Mouse (Mus musculus) megakaryocyte-erythroid progenitor cell, adult 5-6 weeks (primary cell): ENCODE data around the gene Pnmt. TPM values are rescaled to one million over a fixed set of nuclear protein-coding genes. Genes with fewer than 3 reads are reported as not detected.

ENCODE experiments used
- ATAC-seq: replicated peaks from 2 replicates; pipeline ENCODE4 v1.8.0; 2016; ENCODE audit warnings: mild to moderate bottlenecking, inconsistent platforms; ENCODE audit not compliant: severe bottlenecking, poor library complexity, low FRiP score, low TSS enrichment
- total RNA-seq, 2 experiments: library from RNA; stranded (forward) in 1 of 2; stranded (reverse) in 1 of 2; fragments of 200-1000, 215-1000 nt in 1 of 2; fragments of >200 nt in 1 of 2; fragmentation: Nextera tagmentation in 1 of 2; gene quantifications; 2 replicates each; pipeline ENCODE4 v1.2.3; 2014 to 2017

The Pnmt gene
- total RNA-seq, 2 experiments from 2014 or later = not detected

DNA sequence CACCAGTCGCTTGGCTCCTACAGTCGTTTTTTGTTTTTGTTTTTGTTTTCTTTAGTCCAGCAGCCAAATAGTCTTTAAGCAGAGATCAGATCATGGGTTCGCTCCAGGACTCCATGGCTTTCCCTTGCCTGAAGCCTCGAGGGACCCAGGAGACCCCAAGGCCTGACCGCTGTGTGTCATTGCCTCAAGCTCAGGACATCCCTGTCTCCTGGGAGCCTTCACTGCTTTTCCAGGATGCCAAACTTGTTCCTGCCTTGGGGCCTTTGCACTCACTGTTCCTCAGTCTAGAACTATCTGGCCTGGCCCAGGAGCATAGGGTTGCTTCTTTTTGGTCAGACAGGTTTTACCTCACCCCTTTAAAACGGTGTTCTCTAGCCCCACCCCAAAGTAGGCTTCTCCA is 20.4 kb downstream of the Pnmt start:
- ATAC-seq = no peak

DNA sequence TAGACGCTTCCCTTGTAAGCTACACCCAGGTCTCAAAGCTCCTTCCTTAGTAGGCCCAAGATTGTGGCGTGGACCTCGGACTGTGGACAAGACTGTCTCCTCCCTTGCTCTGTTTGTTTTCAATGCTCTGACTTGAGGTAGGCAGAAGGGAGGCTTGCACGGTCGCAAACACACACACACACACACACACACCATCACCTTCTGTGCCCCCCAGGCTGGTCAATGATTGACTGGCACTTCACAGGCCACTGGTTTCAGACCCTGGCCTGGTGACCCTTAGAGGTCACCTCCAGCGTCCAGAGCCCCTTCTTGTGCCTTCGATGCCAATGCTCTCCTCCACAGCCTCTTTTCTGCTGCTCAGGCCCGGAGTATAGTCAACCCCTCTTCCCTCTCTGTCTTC is 22.6 kb downstream of the Pnmt start:
- ATAC-seq = no peak

DNA sequence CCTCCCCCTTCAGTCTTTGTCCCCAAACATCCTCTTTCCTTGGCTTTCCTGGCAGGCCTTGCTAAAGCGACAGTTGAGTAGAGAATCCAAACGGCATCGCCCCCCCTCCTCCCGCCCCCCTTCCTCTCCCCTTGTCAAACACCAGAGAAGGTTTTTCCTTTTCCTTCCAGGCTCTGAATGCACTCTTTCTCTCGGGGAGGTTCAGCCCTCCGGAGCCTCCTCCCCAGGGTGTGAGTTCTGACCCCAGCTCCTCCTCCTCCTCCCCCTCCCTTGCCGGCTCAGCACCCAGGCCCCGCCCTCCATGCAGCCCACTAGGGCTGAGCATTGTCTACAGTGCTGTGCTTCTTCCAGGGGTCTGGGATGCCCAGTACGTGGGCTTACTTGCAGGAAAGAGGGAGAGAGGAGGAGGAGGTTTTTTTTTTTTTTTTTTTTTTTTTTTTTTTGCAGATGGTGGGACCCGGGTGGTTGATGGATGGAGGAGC is 23.1 kb downstream of the Pnmt start:
- ATAC-seq = no peak

DNA sequence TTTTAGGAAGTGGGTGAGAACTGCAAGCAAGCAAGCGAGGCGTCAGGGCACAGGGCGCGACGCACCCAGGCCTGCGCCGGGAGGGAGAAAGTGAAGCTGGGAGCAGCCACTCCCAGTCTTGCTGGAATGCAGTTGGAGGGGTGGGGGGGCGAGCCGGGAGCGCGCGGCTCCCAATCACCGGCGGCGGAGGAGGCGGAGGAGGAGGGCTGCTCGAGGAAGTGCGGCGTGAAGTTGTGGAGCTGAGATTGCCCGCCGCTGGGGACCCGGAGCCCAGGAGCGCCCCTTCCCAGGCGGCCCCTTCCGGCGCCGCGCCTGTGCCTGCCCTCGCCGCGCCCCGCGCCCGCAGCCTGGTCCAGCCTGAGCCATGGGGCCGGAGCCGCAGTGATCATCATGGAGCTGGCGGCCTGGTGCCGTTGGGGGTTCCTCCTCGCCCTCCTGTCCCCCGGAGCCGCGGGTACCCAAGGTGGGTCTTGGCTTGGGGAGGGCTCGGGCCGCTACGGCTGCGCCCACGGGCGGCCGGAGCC is 26.1 kb downstream of the Pnmt start, which contains the start of gene Erbb2:
Gene Erbb2, plus strand, starts transcription at position 198 of the 524 bp plus-strand sequence.
- no peak for ATAC-seq

DNA sequence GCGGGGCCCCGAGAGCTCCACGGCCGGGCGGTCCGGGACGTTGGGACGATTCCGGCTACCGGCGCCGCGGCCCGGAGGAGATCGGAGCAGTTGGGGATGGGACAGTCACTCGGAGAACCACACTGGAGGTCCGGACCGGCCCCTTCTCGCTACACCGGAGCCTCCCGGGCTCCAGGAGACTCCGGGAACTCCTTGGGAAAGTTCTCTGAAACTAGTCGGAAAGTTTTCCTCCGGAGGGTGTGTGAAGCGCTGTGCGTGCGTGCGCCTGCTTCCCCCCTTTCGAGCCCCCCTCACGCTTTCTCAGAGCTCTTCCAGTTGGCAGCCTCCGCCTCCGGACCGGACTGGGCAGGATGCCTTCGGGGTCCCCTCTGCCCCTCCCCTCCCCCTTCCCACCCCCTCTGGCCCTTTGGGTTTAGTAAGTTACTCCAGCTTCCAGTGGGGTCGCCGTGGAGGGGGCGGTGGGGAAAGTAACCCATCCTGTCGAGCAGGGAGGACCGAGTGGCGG is 26.6 kb downstream of the Pnmt start:
- no peak for ATAC-seq

DNA sequence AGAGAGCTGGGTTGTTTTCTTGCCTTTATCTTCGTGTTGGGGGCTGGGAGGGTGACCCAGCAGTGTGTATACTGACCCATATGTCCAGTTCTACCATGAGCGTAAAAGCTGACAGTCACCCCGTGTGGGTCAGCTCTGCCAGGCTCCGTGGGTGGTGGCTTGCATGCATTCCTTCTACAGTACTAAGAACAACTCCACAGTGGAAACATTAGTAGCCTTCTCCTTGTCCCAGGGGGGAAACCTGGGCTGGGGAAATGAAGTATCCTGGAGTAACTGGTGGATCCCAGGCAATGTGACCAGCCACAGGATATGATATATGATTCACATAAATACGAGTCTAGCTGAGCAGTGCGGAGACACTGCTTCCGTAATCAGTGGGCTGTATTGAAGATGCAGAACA is 27.5 kb downstream of the Pnmt start:
- no peak for ATAC-seq

DNA sequence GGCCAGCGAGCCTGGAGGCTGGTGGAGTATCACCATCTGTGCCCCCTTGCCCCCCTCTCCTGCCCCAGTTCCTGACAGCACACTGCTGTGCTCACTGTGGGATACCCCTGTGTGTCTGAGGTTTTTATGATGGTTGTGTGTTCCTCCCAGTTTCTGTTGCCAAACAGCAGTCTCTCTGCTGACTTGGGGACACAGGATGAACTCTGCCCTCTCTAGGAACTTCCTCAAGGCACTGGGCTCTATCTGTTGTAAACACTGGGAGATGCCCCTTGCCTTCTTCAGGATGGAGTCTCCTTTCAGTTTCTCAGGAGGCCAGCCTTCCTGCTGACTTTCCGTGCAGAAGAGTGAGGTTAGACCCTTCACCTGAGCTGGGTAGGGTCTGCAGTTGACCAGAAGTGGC is 27.9 kb downstream of the Pnmt start:
- ATAC-seq = no peak

DNA sequence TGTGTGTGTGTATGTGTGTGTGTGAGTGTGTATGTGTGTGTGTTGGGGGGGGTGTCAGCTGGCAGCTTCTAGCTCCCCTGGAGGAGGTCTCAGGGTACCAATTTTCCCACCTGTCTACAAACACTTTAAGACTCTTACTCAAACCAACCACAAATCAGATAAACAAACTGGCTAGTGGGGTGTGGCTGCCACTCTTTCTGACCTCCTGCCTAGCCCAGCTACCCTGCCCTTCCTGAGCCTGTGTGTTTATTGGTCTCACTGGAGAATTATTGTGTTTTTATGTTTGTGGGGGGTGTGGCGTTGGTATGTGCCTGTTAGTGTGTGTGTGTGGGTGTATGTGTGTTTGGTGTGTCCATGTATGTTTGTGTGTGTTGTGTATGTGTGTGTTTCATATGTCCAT is 30.8 kb downstream of the Pnmt start:
- ATAC-seq = no peak; the same call in 1 of the 2 replicates

DNA sequence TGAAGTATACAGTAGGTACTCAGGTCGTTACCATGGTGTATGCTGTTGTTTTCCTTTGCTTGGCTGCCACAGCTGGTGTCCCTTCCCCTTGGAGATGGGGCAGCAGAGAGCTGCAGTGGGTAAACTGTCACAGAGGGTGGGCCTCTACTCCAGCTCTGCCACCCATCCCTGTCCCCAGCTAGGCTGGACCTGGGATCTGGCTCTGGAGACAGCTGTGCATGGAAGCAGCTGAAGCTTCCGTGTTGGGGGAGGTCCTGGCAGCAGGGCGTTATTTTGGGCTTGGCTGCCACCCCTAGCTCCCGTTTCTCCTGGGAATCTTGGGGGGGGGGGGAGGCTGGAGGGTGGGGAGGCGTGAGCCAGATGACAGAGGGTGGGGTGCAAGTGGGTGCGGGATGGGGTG is 32.0 kb downstream of the Pnmt start:
- no peak for ATAC-seq

DNA sequence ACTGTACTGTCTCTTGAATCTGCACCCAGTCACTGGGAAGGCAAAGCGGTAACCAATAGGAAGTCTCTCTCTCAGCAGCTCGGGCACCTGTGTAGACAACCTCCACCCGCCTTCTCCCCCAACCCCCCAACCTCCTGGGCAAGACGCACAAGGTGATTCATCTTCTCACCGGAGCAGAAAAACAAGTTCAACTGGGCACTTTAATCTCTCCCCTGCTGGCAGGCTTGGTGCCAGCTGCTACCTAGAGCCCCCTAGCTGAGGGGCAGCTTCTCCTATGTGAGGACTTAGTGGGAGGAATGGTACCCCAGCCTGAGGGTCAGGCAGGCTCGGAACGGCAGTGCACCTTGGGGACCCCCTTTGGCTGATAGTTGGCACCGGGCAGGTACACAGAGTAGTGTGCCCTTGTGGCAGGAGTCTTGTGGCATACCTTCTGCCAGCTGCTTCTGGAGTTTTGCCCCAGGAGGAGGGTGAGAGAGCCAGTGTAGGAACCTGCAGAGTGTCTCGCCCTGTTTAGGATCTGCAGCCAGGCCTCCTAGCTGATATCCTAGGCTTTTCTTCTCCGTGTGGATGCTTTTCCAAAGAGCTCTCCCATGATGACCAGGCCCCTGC is 32.8 kb downstream of the Pnmt start:
- no peak for ATAC-seq

DNA sequence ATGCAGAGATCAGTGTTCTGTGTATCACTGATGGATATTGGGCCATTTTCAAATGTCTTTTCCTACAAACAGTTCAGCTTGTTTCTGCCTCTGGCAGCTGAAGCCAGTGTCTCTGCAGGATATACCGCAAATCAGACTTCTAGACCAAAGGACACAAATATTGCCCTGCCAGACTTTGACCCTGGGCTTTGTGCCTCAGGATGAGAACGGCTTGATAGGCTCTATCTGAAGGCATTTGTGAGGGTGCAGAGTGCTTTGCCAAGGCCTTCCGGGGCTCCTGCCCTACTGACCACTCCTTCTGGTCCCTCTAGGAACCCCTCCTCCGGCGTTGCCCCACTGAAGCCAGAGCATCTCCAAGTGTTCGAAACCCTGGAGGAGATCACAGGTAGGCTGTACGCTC is 40.3 kb downstream of the Pnmt start:
- no peak for ATAC-seq

DNA sequence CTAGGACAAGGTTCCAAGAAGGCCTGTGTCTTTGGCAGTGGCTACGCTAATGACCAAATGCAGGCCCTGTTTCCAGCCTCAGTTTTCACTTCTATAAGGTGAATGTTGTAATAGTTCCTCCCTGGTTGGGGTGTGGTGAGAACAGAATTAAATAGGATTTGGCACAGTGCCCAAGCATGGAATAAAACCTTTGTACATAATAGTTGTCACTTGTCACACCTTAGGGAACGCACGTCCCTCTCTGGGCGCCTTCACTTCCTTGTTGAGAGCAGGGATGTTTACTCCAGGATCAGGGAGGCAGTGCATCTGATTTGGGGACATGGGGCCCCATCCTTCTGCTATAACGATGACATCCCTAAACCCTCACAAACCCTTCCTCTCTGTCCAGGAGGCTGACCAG is 42.2 kb downstream of the Pnmt start:
- no peak for ATAC-seq

DNA sequence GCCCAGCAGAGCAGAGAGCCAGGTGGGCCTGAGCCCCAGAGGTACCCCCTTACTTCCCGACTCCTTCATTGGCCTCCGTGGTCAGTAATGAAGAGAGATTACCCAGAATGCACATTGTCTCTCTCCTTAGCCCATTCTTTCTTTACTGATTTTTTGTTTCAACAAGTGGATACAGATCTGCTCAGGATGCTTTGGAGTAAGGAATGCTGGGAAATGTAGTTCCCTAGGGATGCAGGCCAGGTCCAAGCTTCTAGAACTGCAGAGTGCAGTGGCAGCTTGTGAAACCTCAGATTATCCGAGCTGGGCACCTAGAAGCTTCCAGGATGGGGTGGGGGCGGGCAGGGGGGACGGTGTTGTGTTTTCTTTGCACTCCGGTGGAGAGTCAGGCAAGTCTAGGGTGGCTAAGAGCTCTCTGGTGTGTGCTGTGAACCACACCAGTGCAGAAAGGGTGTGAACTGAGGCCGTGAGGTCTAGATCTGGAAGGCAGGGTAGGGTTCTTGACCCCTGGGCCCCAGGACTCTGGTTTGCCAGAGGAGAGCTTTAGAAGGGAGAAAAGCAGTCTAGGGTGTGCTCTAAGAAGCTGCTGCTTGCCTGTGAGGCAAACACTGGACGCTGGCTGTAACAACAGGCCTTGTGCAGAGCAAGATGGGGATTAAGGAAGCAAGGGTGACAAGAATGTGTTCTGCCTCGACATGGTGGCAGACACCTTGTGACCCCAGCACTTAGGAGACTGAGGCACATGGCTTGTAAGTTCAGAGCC is 45.7 kb downstream of the Pnmt start:
- ATAC-seq = no peak

DNA sequence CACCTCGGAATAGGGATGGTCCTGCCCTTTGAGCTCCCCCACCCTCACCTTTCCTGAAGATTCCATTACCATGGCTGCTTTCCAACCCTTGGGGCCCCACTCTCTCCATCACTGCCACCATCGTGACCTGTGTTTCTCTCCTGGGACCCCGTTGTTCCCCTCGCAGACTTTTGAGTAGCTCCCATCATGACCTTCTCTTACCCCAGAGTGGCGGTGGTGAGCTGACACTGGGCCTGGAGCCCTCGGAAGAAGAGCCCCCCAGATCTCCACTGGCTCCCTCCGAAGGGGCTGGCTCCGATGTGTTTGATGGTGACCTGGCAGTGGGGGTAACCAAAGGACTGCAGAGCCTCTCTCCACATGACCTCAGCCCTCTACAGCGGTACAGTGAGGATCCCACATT is 49.5 kb downstream of the Pnmt start:
- no peak for ATAC-seq

DNA sequence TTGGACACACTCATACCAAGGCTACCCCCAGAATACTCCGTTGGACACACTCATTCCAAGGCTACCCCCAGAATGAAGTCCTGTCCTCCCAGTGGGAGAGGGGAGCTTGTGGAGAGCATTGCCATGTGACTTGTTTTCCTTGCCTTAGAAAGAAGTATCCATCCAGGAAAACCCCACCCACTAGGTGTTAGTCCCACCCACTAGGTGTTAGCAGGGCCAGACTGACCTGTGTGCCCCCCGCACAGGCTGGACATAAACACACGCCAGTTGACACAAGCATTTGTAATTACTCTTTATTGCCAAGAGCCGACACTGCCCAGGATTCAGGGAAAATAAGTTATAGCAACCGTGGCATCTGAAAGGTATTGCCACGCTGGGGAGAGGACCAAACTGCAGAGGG is 51.2 kb downstream of the Pnmt start:
- ATAC-seq = no peak

Other genes with a start within 250 kb of the Pnmt start
- gene Fbxl20, start 236.0 kb upstream of the Pnmt start, total RNA-seq (2014; fragmentation: Nextera tagmentation) = 14.3 and 15.9 TPM in 2 replicates
- 7.4 and 11.8 TPM in 2 replicates for gene Fbxl20, start 236.0 kb upstream of the Pnmt start, total RNA-seq (2017)
- gene Med1, start 193.2 kb upstream of the Pnmt start, total RNA-seq (2014; fragmentation: Nextera tagmentation) = 81.3 and 88.8 TPM in 2 replicates
- 52.9 and 57.0 TPM in 2 replicates for gene Med1, start 193.2 kb upstream of the Pnmt start, total RNA-seq (2017)
- gene Cdk12, start 183.4 kb upstream of the Pnmt start, total RNA-seq (2014; fragmentation: Nextera tagmentation) = 73.2 and 76.6 TPM in 2 replicates
- 56.8 and 65.8 TPM in 2 replicates for gene Cdk12, start 183.4 kb upstream of the Pnmt start, total RNA-seq (2017)
- gene Neurod2, start 56.8 kb upstream of the Pnmt start, total RNA-seq (2014; fragmentation: Nextera tagmentation) = not detected in 2 replicates
- not detected in 2 replicates for gene Neurod2, start 56.8 kb upstream of the Pnmt start, total RNA-seq (2017)
- not detected in 2 replicates for gene Ppp1r1b, start 38.0 kb upstream of the Pnmt start, total RNA-seq (2014; fragmentation: Nextera tagmentation)
- not detected in 2 replicates for gene Ppp1r1b, start 38.0 kb upstream of the Pnmt start, total RNA-seq (2017)
- 11.9 and 28.5 TPM in 2 replicates for gene Stard3, start 28.1 kb upstream of the Pnmt start, total RNA-seq (2014; fragmentation: Nextera tagmentation)
- gene Stard3, start 28.1 kb upstream of the Pnmt start, total RNA-seq (2017) = 10.6 and 18.2 TPM in 2 replicates
- not detected in 2 replicates for gene Tcap, start 2.6 kb upstream of the Pnmt start, total RNA-seq (2014; fragmentation: Nextera tagmentation)
- gene Tcap, start 2.6 kb upstream of the Pnmt start, total RNA-seq (2017) = not detected in 2 replicates
- 6.4 and 10.6 TPM in 2 replicates for gene Pgap3, start 14.0 kb downstream of the Pnmt start, total RNA-seq (2014; fragmentation: Nextera tagmentation)
- 1.6 and 5.4 TPM in 2 replicates for gene Pgap3, start 14.0 kb downstream of the Pnmt start, total RNA-seq (2017)
- not detected in 2 replicates for gene Erbb2, start 26.0 kb downstream of the Pnmt start, total RNA-seq (2014; fragmentation: Nextera tagmentation)
- not detected in 2 replicates for gene Erbb2, start 26.0 kb downstream of the Pnmt start, total RNA-seq (2017)
- gene Mien1, start 52.5 kb downstream of the Pnmt start, total RNA-seq (2014; fragmentation: Nextera tagmentation) = 75.6 and 75.9 TPM in 2 replicates
- gene Mien1, start 52.5 kb downstream of the Pnmt start, total RNA-seq (2017) = 15.7 and 32.3 TPM in 2 replicates
- gene Grb7, start 59.9 kb downstream of the Pnmt start, total RNA-seq (2014; fragmentation: Nextera tagmentation) = 0.82 and 1.7 TPM in 2 replicates
- gene Grb7, start 59.9 kb downstream of the Pnmt start, total RNA-seq (2017) = not detected in 2 replicates
- 3.1 and 12.1 TPM in 2 replicates for gene Ikzf3, start 159.6 kb downstream of the Pnmt start, total RNA-seq (2014; fragmentation: Nextera tagmentation)
- gene Ikzf3, start 159.6 kb downstream of the Pnmt start, total RNA-seq (2017) = 0.46 and 1.9 TPM in 2 replicates
- 5.0 TPM in 1 of 2 replicates, not detected in the other for gene Zpbp2, start 164.6 kb downstream of the Pnmt start, total RNA-seq (2014; fragmentation: Nextera tagmentation)
- 0.99 TPM in 1 of 2 replicates, not detected in the other for gene Zpbp2, start 164.6 kb downstream of the Pnmt start, total RNA-seq (2017)
- gene Ormdl3, start 200.9 kb downstream of the Pnmt start, total RNA-seq (2014; fragmentation: Nextera tagmentation) = 28.3 and 38.6 TPM in 2 replicates
- 20.7 and 21.7 TPM in 2 replicates for gene Ormdl3, start 200.9 kb downstream of the Pnmt start, total RNA-seq (2017)
- gene Lrrc3c, start 211.8 kb downstream of the Pnmt start, total RNA-seq (2014; fragmentation: Nextera tagmentation) = not detected in 2 replicates
- not detected in 2 replicates for gene Lrrc3c, start 211.8 kb downstream of the Pnmt start, total RNA-seq (2017)
- gene Gm12355, start 239.2 kb downstream of the Pnmt start, total RNA-seq (2014; fragmentation: Nextera tagmentation) = 1.1 TPM in 1 of 2 replicates, not detected in the other
- gene Gm12355, start 239.2 kb downstream of the Pnmt start, total RNA-seq (2017) = 1.4 and 3.9 TPM in 2 replicates
- gene Gsdma3, start 239.9 kb downstream of the Pnmt start, total RNA-seq (2014; fragmentation: Nextera tagmentation) = not detected in 2 replicates
- gene Gsdma3, start 239.9 kb downstream of the Pnmt start, total RNA-seq (2017) = not detected in 2 replicates